In genomic region chr9:47321106-47321789, GRCm38 (mm10) we compare ENCODE assay signal across 16 mouse cellular contexts.
DNase-seq lines count a peak whose midpoint lies in the region; ATAC-seq and TF ChIP-seq lines count a peak whose summit lies in the region.
"Had no signal": no experiment of that assay in that cellular context is flagged by ENCODE, and none has a peak within 500 bp of the region (broad histone marks: within the 10 kb centered on the region; RNA-seq: fewer than 3 reads in every experiment).

No protein-coding gene starts in this region.

- intact Hi-C loops in heart, postnatal 25 days (cut with DNase I), result no loop called here

- peaks cover 3% of the 10 kb centered on the region; the same call in 1 of the 2 replicates for H3K4me1 ChIP-seq in kidney, embryonic 15.5 days
- H3K4me1 ChIP-seq in intestine, embryonic 14.5 days (replicated peaks; ENCODE audit: control insufficient read depth, insufficient read depth, low read length), result no peaks in the 10 kb centered on the region
- peaks cover 0 to 10% of the 10 kb centered on the region in 2 experiments; a peak in 2 of 4 replicates for H3K4me1 ChIP-seq in liver, embryonic 14.5 days (replicated peaks; ENCODE audit: control insufficient read depth in 2 of 2, insufficient read depth in 2 of 2, low read length in 1 of 2)
- H3K4me1 ChIP-seq: forebrain, embryonic 15.5 days; megakaryocyte, embryonic 14.5 days had no signal

- TF ChIP-seq EP300 in liver, embryonic 14.5 days (IDR thresholded peaks at IDR 0.05; ENCODE audit: low read depth), result no peak

- no peak overlapping the region for H3K4me3 ChIP-seq in kidney, embryonic 15.5 days (replicated peaks)
- no peak overlapping the region for H3K4me3 ChIP-seq in intestine, embryonic 14.5 days (ENCODE audit: low read depth, low read length)
- H3K4me3 ChIP-seq in liver, embryonic 14.5 days (ENCODE audit: insufficient read depth in 1 of 2, low read depth in 2 of 2, low read length in 2 of 2), result no peak overlapping the region
- H3K4me3 ChIP-seq: forebrain, embryonic 15.5 days; megakaryocyte, embryonic 14.5 days had no signal

- WGBS in kidney, embryonic 15.5 days, result 77% methylated on average over 10 of the region's 10 CpGs
- 78% methylated on average over 10 of the region's 10 CpGs for WGBS in intestine, embryonic 14.5 days
- 57% methylated on average over 10 of the region's 10 CpGs for WGBS in liver, embryonic 14.5 days (ENCODE audit: insufficient replicate concordance)

- H3K36me3 ChIP-seq in kidney, embryonic 15.5 days, result no peaks in the 10 kb centered on the region
- H3K36me3 ChIP-seq in intestine, embryonic 14.5 days (ENCODE audit: control insufficient read depth, insufficient read depth, low read length), result no peaks in the 10 kb centered on the region
- no peaks in the 10 kb centered on the region for H3K36me3 ChIP-seq in liver, embryonic 14.5 days (replicated peaks; ENCODE audit: control insufficient read depth, insufficient read depth, low read depth)
- H3K36me3 ChIP-seq: forebrain, embryonic 15.5 days had no signal

- H3K9ac ChIP-seq in kidney, embryonic 15.5 days, result no peak overlapping the region
- H3K9ac ChIP-seq in intestine, embryonic 14.5 days (ENCODE audit: low read length), result no peak overlapping the region
- no peak overlapping the region for H3K9ac ChIP-seq in liver, embryonic 14.5 days (replicated peaks)
- H3K9ac ChIP-seq: forebrain, embryonic 15.5 days had no signal

- no peaks in the 10 kb centered on the region for H3K27me3 ChIP-seq in kidney, embryonic 15.5 days
- no peaks in the 10 kb centered on the region for H3K27me3 ChIP-seq in intestine, embryonic 14.5 days (replicated peaks; ENCODE audit: control insufficient read depth, insufficient read depth, low read length)
- H3K27me3 ChIP-seq in liver, embryonic 14.5 days (ENCODE audit: control insufficient read depth, insufficient read depth, low read length), result no peaks in the 10 kb centered on the region
- H3K27me3 ChIP-seq: CH12.LX; forebrain, embryonic 15.5 days; megakaryocyte, embryonic 14.5 days had no signal

- peak; percentile 23 for DNase-seq in kidney, adult 18-20 months
- DNase-seq in intestine, embryonic 14.5 days (ENCODE audit: low spot score), result no peak
- peak; percentile 10 to 48 for DNase-seq in kidney, postnatal 25 days
- peak in 2 of 3 experiments; percentile 14 to 23 for DNase-seq in liver, embryonic 14.5 days (ENCODE audit: low read depth in 3 of 3, low spot score in 3 of 3)
- no peak for DNase-seq in adrenal gland, adult 8-10 months
- no peak for DNase-seq in heart, postnatal 25 days (ENCODE audit: low spot score)
- no peak for DNase-seq in left cerebral cortex, adult 9 months (ENCODE audit: low spot score in 2 of 2)
- DNase-seq: adrenal gland, adult 2 months; cerebellum, adult 18-20 months; left cerebral cortex, postnatal 4 days; right cerebral cortex, adult 18-20 months; thymus, postnatal 4 days had no signal

- no peak overlapping the region for H3K27ac ChIP-seq in kidney, embryonic 15.5 days
- H3K27ac ChIP-seq in intestine, embryonic 14.5 days (ENCODE audit: low read depth), result no peak overlapping the region
- no peak overlapping the region for H3K27ac ChIP-seq in liver, embryonic 14.5 days
- H3K27ac ChIP-seq: forebrain, embryonic 15.5 days had no signal

- TF ChIP-seq CTCF in liver, embryonic 14.5 days (IDR thresholded peaks at IDR 0.05; ENCODE audit: low read depth), result no peak

- no peaks in the 10 kb centered on the region for H3K9me3 ChIP-seq in kidney, embryonic 15.5 days (replicated peaks)
- H3K9me3 ChIP-seq in intestine, embryonic 14.5 days (ENCODE audit: control insufficient read depth, low read length), result no peaks in the 10 kb centered on the region
- no peaks in the 10 kb centered on the region for H3K9me3 ChIP-seq in liver, embryonic 14.5 days (ENCODE audit: control insufficient read depth, low read length)
- H3K9me3 ChIP-seq: forebrain, embryonic 15.5 days had no signal

- no peak for ATAC-seq in kidney, embryonic 15.5 days (replicated peaks; ENCODE audit: low FRiP score)
- ATAC-seq in intestine, embryonic 14.5 days (replicated peaks; ENCODE audit: low FRiP score, low TSS enrichment, low read depth), result peak; percentile 75; the same call in 1 of the 2 replicates
- peak; percentile 64 for ATAC-seq in liver, embryonic 14.5 days (ENCODE audit: insufficient read depth)
- ATAC-seq: forebrain, embryonic 15.5 days had no signal

- no peak overlapping the region for H3K4me2 ChIP-seq in kidney, embryonic 15.5 days
- no peak overlapping the region for H3K4me2 ChIP-seq in intestine, embryonic 14.5 days (ENCODE audit: low read length)
- no peak overlapping the region for H3K4me2 ChIP-seq in liver, embryonic 14.5 days (ENCODE audit: low read depth)
- H3K4me2 ChIP-seq: forebrain, embryonic 15.5 days had no signal

Comparison
In these comparisons a context has a peak if more than half of its experiments do, and no peak if none do; other contexts are left out.
1. DNase-seq: peak in kidney, adult 18-20 months (single experiment), kidney, postnatal 25 days (2 of 2) and liver, embryonic 14.5 days (2 of 3); none in intestine, embryonic 14.5 days (single experiment), adrenal gland, adult 8-10 months (single experiment), heart, postnatal 25 days (single experiment) and left cerebral cortex, adult 9 months (0 of 2).